Mouse (Mus musculus): ENCODE results near the gene Kctd11. TPM values are rescaled to one million over a fixed set of nuclear protein-coding genes. Genes with fewer than 3 reads are reported as not detected.
"Not testable (repeated sequence)": the region's sequence is repeated elsewhere in the genome, so short reads cannot be mapped to it uniquely, and the experiment has no call there.

Gene Kctd11
- total and polyA plus RNA-seq, 3 experiments, result 3.2 to 5.7 (median 4.9) TPM

DNA sequence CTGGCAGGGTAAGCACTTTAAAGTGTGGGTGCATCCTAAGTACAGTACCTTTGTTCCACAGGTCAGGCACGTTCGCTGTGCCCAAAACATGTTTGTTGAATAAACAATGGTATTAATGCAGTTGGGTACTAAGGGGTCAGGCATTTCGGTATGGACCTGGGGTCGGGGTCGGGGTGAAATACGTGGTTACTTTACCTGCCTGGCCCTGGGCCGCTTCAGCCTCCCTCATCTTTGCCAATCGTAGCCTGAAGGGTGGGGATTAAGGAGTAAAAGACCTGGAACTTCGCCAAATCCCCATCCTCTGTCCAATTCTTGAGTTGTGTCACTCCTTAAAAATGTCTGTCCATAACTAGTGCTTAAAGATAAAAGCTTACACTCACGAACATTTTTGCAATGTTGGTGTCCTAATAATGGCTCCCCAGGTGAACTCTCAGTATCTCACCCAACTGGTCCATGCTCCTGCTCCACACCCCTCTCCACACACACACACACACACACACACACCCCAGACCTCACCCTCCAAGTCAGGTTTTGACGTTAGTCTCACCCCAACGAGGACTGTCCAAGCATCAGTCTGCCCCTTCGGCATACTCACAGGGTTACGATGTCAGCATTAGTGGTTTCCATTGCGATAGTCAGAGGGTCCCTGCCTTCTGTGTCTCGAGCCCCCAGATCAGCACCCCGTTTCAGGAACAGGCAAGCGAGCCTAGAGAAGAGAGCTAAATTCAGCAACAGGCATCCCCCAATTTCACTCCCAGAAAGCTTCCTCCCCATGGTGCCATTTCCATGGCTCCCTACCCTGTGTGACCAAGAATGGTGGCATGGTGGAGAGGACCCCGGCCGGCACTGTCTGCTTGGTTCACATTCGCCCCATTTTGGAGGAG lies 823 bp upstream of the Kctd11 start:
- DNase-seq, result no peak

DNA sequence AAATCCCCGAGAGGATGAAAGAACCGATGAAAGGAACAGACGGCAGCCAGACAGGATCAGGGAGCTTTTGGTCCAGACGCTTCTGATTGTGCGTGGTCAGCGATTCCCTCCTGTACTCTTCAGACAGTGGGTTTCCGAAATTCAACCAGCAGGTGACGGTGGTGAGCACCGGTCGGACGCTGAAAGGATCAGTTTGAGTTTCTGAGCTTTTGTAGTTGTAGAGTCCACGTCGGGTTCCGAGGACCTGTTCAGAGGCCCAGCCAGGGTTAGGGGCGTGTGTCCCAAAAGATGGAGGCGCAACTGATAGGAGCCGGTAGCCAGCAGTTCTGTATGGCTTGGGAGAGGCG lies 727 bp downstream of the Kctd11 start:
- no peak for DNase-seq

DNA sequence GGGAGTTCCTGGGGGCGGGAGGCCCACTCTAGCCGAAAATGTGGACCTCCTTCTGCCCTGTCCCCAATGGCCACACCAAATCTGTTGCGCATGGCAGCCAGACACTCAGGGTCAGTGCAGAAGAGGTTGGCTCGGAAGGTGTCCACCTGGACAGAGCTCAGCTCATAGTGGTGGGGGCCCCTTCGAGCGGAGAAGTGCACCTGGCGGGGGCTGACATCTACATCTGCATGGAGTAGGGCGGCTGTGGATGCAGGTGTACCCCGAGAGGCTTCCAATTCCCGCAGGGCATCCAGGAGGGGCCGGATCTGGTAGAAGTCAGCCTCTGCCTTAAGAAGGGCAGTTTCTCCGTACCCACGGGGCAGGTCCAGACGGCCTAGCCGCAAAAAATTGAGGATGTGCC lies 1.5 kb downstream of the Kctd11 start:
- no peak for DNase-seq

DNA sequence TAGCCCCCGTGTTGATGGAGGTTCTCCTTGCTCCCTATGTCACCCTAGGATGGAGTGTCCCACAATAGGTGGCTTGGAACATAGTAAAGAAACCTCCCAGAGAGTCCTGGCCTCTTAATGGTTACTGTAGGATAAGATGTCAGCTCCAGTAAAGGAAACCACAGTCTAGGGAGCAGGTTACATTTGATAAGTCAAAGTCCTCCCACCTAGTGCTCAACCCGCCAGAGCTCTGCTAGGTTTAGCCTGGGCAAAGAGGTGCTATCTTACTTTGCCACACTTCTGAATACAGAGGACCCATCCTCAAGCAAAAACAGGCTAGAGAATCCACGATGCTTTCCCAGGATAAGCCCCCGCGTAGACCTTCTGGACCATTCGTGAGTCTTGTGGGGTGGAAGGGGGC lies 2.3 kb downstream of the Kctd11 start:
- no peak for DNase-seq

DNA sequence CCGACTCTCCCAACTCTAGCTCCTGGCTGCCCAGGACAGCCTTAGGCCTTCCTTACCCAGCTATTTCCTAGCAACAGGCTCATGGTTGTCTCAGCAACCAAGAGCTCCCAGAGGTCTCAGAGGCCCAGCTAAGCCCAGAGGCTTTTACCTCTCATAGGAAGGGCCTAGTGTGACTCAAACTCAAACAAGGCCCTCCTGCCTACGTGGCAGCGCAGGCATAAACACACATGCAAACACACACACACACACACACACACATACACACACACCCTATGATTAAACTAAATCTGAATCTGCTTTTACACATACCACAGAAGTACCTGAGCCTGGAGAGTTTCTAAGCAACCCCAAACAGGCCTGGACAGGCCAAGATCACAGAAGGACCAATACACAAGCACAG lies 2.8 kb downstream of the Kctd11 start:
- DNase-seq, result no peak

DNA sequence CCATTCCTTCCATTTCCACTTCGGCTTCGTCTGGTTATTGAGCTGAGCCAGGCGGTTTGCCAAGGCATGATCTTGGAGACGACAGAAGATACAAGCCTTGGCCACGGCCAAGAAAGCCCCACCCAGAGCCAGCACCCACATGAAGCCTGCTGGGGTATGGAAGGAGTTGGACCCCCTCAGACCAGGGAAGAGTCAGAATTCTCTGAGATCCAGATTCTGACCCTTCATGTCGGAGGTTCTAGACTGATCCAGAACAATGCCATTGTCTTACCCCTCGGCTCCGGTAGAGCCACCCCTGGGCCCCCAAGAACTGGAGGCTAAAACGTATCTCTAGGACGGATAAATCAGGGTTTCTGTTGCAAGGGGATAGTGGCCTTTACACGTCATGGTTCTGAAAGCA lies 3.3 kb downstream of the Kctd11 start, which contains the start of gene Tmem95:
Gene Tmem95 (minus strand): TSS at position 141 of the 400 bp plus-strand sequence.
- DNase-seq, result no peak

DNA sequence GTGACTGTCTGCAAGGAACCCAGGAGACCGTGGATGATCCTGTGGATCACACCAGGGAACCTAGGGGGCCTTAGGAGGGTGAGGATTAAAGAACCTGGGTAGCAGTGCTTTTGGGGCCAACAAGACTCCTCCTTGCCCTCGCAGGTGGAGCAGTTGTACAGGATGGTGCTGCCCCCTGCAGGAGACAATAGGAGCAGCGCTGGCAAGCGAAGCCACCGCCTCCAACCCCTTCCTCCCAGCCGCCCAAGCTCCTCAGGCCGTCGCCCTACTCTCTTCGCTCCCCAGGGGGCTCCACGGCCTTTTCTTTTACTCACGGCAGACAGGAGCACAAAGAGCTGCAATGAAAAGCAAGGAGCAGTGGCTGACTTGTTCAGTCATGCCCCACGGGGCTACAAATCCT lies 4.3 kb downstream of the Kctd11 start:
- peak; percentile 86 for DNase-seq

DNA sequence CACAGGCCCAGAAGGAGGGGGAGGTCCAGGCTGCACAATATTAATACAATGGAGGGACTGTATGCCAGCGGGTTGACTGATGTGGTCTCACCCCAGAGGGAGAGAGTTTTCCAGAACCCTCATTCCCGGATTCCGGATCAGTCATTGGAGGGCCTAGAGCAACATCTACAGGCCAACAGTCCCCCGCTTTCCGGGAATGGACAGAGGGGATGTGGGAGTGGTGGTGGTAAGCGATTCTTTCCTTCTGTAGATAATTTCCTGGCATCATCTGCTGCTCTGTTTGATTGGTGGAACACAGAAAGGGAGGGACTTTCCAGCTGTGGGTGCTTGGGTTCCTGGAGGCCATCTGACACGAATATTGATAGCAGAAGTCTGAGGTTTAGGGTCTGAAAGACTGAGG lies 5.0 kb downstream of the Kctd11 start:
- DNase-seq, result peak; percentile 40

DNA sequence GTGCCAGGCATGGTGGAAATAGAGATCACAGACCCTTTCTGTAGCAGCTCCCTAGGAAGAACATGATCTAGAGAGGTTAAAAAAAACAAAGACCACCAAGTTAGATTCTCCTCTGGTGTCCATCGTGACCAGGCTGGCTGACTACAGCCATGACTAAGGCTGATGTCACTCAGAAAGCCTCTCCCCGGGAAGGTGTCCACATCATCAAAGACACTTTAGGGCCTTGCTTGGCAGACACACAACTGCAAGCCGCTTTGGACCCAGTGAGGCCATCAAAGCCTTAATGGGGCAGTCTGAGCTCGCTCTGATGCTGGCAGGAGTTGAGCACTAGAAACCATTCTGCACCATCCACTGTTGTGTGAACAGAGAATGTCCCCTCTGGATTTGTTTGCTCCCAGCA lies 8.8 kb downstream of the Kctd11 start:
- DNase-seq, result peak; percentile 67

DNA sequence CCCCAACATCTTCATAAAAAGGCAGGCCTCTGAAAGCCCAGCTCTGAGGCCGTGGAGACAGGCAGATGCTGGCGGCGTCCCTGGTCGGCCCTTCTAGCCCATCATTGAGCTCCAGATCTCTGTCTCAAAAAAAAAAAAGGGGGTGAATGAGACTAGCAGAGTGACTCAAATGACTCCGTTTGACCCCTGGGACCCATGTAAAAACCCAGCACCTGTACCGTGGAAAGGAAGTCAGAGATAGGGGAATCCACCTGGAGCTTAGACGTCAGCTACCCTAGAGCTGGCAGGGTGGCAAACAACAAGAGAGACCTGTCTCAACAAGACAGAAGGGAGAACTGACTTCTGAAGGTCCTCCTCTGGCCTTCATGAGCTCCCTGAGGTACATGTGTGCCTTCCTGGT lies 9.4 kb downstream of the Kctd11 start:
- no peak for DNase-seq

DNA sequence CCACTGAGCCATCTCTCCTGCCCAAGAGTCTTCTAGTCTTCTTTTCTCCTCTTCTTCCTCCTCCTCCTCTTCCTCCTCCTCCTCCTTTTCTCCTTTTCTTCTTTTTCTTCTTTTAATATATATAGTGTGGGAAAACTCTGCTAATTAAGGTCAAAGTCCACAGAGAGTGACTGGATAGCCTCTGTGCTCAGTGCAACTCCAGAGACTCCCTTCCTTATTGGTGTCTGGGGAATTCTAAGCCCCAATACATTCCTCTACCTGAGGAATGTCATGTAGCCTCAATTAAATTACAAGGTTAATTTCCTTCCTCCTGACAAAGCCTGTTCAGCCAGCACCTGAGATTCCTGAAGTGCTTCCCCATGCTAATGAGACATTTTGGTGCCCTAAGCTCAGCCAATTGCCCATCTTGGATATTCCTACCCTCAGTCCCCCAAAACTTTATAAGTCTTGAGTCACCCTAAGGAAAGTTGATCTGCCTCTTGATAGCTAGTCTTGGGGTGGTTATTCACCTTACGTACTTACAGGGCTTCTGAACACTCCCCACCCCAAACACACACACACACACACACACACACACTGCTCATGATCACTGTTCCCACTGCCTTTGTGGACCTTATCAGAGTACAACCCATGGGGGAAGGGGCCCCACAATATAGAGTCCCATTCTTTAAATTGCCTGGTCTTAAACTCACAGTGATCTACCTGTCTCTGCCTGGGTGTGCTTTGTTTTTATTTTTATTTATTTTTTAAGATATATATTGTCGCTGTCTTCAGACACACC lies 10.7 kb downstream of the Kctd11 start:
- no peak for DNase-seq

DNA sequence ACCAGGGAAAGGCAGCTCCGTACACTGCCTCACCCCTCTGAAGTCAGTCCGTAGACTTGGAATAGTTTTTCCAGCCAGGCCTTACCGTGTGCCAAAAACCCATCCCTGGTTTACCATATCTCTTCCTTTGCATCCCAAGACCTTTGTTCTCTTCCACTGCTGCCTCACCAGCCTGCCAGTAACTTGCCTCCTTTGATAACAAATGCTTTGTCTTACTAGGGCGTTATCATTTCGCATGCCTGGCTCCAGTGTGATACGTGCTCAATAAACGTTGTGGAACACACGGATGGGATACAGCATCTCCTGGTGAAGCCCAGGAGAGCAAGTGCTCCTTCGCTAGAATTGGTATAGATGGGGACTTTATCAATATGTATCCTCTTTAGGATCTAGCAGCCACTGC lies 13.9 kb downstream of the Kctd11 start:
- no peak for DNase-seq

DNA sequence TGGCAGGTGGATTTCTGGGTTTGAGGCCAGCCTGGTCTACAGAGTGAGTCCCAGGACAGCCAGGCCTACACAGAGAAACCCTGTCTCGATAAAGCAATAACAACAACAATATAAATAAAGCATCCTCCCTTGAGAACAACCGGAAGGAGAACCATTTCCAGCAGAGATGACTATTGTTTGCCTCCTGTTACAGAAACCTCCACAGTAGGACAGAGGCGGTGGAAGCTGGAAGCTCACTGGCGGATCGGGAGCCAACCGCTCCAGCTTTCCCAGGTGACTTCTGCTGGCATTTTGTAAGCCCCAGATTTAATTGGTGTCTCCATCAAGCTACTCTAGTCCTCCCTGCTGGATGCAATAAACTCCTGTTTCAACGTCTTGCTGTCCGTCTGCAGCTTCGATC lies 15.6 kb downstream of the Kctd11 start:
- no peak for DNase-seq

DNA sequence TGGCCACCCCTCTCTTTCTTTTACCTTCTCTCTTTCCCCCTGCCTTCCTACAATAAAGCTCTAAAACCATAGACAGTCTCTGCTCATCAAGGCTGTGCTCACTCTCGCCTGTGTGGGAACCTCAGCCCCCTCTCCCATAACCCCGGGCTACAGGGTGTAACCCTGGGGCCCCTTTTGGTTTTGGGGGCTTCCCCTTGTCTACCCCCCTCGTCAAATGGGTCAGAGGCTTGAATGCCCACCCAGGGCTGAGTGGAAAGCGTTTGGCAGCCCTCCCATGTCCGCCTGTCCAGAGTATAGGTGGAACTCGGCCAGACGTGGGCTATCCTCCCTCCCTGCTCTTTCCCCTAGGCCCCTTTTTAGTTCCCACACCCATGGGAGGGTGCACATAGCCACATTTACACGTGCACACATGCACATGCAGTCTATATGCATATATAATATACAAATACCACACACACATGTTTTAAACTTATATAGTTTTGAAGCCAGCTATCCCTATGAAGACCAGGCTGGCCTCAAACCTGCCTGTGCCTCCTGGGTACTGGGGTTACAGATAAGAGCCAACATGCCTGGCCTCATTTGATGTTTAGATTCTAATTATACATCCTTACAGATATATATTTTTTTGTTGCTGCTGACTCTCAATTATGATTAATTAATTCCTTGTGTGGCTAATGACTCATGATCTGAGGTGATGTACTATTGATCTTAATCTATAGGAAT lies 16.9 kb downstream of the Kctd11 start:
- no peak for DNase-seq

DNA sequence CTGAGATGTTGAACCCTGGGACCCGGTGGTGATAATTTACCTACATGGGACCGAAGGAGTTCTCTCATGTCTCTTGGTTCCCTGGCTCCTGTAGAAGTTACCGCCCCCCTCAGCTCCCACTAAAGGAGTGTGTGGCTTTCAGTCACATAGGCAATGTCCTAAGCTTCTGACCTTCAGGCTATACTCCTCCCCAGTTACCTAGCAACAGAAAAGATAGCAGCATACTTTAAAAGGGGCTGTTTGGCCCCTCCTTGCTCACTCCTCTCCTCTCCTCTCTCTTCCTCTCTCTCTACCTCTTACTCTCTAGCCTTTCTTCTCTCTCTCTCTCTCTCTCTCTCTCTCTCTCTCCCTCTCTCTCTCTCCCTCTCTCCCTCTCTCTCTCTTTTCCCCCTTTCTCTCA lies 17.5 kb downstream of the Kctd11 start:
- not testable (repeated sequence) for DNase-seq

DNA sequence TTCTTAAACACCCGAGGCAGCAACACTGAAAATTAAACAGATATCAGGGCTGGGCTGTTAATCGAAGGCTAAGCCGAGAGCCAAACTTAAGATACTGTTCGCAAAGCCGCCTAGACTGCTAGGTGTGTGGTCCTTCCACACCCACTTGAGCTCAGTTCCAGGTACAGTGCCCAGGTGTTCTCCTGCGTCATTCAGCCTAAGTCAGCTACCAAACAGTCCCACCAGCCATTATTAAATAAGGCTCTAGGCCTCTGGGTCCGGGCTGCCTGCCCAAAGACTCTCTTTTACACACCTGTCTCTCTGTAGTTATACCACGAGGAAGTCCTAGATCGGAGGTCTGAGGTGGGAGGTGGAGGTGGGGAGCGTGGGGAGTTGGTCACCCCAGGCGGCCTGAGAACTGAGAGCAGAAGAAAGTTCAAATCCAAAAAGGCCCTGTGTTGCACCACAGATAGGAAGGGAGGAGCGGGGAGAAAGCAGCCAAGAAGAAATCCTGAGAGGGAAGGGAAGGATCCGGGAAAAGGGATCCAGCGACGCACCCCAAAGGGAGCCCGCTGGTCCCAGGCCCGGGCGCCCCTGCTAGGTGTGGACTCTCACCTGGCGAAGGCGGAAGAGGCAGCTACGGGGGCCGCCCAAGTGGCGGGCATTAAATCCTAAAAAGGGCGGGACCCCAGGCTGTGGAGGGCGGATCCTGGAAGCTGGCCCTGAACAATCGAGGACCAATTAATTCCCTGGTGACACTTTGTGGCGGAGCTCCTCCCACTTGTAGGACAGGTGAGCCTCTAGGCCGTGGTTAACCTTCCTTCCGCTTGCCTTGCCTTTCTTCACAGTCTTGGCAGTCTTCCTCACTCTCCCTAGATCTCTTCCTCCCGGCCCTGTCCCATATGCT lies 22.9 kb downstream of the Kctd11 start, which contains the start of gene Tnk1:
Gene Tnk1 (minus strand): TSS at position 618 of the 886 bp plus-strand sequence.
- DNase-seq, result no peak

DNA sequence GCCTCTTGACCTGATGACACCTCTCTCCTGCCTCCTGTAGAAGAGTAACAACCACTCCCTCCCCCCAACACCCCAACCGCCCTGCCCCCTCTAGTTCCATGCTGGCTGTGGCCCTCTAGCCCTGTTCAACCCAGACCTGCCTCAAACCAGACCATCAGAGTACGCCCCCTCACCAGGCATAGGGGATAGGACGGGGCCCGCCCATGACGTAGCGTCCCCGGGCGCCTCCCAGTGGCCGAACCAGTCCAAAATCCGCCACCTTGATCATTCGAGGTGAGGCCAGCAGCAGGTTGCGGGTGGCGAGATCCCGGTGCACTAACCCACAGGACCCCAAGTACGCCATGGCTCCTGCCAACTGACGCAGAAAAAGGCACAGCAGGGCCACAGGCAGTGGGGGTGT lies 25.9 kb downstream of the Kctd11 start:
- peak; percentile 55 for DNase-seq

DNA sequence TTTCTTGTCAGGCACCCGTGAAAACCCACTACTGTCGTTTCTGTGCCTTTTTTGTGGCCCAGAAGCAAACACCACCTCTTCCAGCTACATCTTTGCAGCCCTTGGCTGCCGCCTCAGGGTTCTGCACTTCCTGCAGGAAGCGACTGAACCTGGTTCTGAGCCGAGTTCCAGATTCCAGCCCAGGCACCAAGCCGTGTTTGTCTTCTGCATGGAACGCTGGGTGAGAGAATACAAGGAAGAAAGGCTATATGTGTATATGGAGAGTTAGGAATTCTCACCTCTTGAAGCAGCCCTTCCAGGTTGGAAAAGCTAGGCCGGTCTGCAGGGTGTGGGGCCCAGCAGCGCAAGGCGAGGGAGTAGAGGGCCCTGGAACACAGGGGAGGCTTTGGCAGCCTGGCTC lies 26.5 kb downstream of the Kctd11 start:
- no peak for DNase-seq

DNA sequence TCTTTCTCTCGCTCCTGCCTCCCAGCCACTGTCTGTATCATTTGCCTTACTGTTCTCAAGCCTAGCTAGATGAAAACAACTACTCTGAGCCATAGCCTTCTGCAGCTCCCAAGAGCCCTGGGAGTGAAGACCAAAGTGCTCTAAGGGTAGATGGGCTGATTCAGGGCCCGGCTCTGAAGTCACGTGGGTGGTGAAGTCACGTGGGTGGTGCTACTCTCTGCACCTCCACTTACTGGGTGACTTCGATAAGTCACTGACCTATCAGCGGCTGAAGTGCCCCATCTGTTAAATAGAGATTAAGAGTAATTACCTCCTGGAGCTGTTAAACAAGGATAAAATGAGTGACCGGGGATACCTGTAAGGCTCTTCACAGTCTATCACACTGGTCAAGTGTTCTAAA lies 27.2 kb downstream of the Kctd11 start:
- DNase-seq, result no peak

DNA sequence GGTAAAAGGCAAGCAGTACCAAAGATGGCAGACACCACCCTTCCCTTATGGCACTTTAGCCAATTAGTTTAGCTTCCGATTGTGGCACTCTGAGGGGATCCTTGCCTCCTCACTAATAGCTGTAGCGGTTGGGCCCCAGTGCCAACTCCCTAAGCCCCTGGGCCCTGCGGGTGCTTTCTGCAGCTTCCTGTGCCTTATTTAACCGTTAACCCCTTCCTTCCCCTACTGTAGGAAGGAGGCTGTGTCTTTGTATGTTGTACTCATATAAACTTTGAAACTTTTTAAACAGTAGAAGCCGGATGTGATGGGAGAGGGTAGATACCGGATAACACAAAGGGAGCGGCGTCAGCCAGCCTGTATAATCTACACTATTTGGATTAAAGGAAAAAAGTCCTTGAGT lies 30.5 kb downstream of the Kctd11 start:
- no peak for DNase-seq

DNA sequence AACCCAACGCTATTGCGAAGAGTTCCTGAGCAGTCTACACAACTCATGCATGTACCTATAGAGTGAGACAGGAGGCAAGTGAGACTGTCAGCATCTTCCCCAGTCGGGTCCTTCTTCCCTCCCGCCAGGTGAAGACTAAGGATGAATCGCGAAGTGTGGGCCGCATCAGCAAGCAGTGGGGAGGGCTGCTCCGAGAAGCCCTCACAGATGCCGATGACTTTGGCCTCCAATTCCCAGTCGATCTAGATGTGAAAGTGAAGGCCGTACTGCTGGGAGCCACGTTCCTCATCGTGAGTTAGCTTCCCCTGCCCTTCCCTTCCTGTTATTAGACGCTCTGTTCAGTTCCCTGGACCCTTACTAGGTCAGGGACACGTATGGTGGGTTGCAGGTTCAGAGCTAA lies 31.3 kb downstream of the Kctd11 start:
- no peak for DNase-seq

DNA sequence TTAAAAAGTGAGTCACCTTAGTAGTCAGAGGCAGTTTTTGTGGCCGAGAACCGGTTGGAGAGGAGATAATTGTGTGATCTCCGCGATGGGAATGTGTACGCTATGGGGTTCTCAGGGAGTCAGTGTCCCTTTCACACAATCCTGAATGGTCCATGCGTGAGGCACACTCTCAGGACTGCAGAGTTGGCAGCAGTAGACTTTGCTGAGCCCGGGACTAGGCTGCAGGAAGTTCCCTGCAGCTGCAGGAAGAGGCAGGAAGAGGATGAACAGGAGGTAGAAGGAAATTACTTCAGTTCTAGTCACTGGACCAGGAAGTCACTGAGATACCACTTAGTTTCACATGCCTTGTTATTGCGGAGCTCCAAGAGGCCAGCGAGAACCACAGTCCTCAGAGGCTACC lies 32.1 kb downstream of the Kctd11 start:
- DNase-seq, result no peak
